Mouse (Mus musculus): ENCODE results near the gene Elovl7. TPM values are rescaled to one million over a fixed set of nuclear protein-coding genes. Genes with fewer than 3 reads are reported as not detected.

Gene Elovl7
- polyA plus RNA-seq, 1 experiment from 2014 or later = 111 TPM

GRCm38 (mm10) chr13:108229634-108230330 lies 15.6 kb downstream of the Elovl7 start:
- CTCF ChIA-PET = interaction anchor here (0.7 to 1.2 kb wide), 2 partner anchors 14 to 53 kb away, joined by 3 read pairs; no protein-coding TSS in a partner anchor
- H3K27me3 ChIP-seq = no peaks in the 10 kb centered on the region
- no peak for TF ChIP-seq CTCF (IDR thresholded peaks at IDR 0.05)
- DNase-seq (ENCODE audit: low read depth, low spot score) = no peak
- ATAC-seq = peak; percentile 22
- POLR2A ChIA-PET = interaction anchor here (1.1 kb wide), 1 partner anchor 15 kb away, joined by 6 read pairs; no protein-coding TSS in a partner anchor
- in situ Hi-C loops (cut with MboI; ENCODE audit: low pct_unique_long_range_greater_than_20kb) = no loop called here

- CTCF ChIA-PET = interaction anchor here (1.0 to 1.5 kb wide), 2 partner anchors 25 to 76 kb away, joined by 3 to 5 read pairs; partner anchors contain the start of gene Depdc1b
- in situ Hi-C loops (cut with MboI; ENCODE audit: low pct_unique_long_range_greater_than_20kb) = no loop called here
- ATAC-seq = no peak
- POLR2A ChIA-PET = no interaction called here
- no peaks in the 10 kb centered on the region for H3K27me3 ChIP-seq
- TF ChIP-seq CTCF (IDR thresholded peaks at IDR 0.05) = no peak
- DNase-seq (ENCODE audit: low read depth, low spot score) = no peak
These were observed 25.8 kb downstream of the Elovl7 start for GRCm38 (mm10) chr13:108240012-108240411.

- in situ Hi-C loops (cut with MboI; ENCODE audit: low pct_unique_long_range_greater_than_20kb) = no loop called here
- TF ChIP-seq CTCF (IDR thresholded peaks at IDR 0.05) = no peak
- ChIA-PET POLR2A (no interaction called here), CTCF (interaction anchor here (1.5 kb wide), 2 partner anchors 18 to 26 kb away, joined by 4 to 5 read pairs; no protein-coding TSS in a partner anchor)
- H3K27me3 ChIP-seq = no peaks in the 10 kb centered on the region
- ATAC-seq = no peak
- DNase-seq (ENCODE audit: low read depth, low spot score) = no peak
These were observed 27.5 kb downstream of the Elovl7 start for GRCm38 (mm10) chr13:108241715-108242114.

- no peak for TF ChIP-seq CTCF (IDR thresholded peaks at IDR 0.05)
- H3K27me3 ChIP-seq = no peaks in the 10 kb centered on the region
- ATAC-seq = peak; percentile 96
These were observed 31.0 kb downstream of the Elovl7 start for GRCm38 (mm10) chr13:108245086-108245697.

GRCm38 (mm10) chr13:108251106-108251505 lies 36.9 kb downstream of the Elovl7 start:
- DNase-seq (ENCODE audit: low read depth, low spot score) (no peak), ATAC-seq (no peak)
- ChIA-PET CTCF (interaction anchor here (0.6 kb wide), 1 partner anchor 10 kb away, joined by 3 read pairs; no protein-coding TSS in a partner anchor), POLR2A (no interaction called here)
- in situ Hi-C loops (cut with MboI; ENCODE audit: low pct_unique_long_range_greater_than_20kb) = no loop called here
- no peak for TF ChIP-seq CTCF (IDR thresholded peaks at IDR 0.05)
- no peaks in the 10 kb centered on the region for H3K27me3 ChIP-seq

More at GRCm38 (mm10) chr13:108245086-108245697, 31.0 kb downstream of the Elovl7 start:
- in situ Hi-C loops (cut with MboI; ENCODE audit: low pct_unique_long_range_greater_than_20kb) = no loop called here
- ChIA-PET POLR2A (no interaction called here), CTCF (interaction anchor here (0.9 to 1.6 kb wide), 3 partner anchors 16 to 30 kb away, joined by 3 to 5 read pairs (median 4); no protein-coding TSS in a partner anchor)
- DNase-seq (ENCODE audit: low read depth, low spot score) = peak; percentile 64

GRCm38 (mm10) chr13:108253977-108254376 lies 39.8 kb downstream of the Elovl7 start:
- POLR2A ChIA-PET = no interaction called here
- CTCF ChIA-PET = no interaction called here
- no peak for TF ChIP-seq CTCF (IDR thresholded peaks at IDR 0.05)
- no peaks in the 10 kb centered on the region for H3K27me3 ChIP-seq
- peak; percentile 47 for ATAC-seq
- in situ Hi-C loops (cut with MboI; ENCODE audit: low pct_unique_long_range_greater_than_20kb) = no loop called here
- DNase-seq (ENCODE audit: low read depth, low spot score) = no peak

- H3K27me3 ChIP-seq = no peaks in the 10 kb centered on the region
- no peak for TF ChIP-seq CTCF (IDR thresholded peaks at IDR 0.05)
- in situ Hi-C loops (cut with MboI; ENCODE audit: low pct_unique_long_range_greater_than_20kb) = loop anchor here (10.0 kb wide), 1 partner anchor 48 kb away; the partner anchor contains the start of gene Elovl7
- POLR2A ChIA-PET = interaction anchor here (1.6 kb wide), 1 partner anchor 60 kb away, joined by 5 read pairs; no protein-coding TSS in a partner anchor
- DNase-seq (ENCODE audit: low read depth, low spot score) = peak; percentile 62
- CTCF ChIA-PET = interaction anchor here (1.5 to 1.9 kb wide), 2 partner anchors 48 to 53 kb away, joined by 4 read pairs; partner anchors contain the start of gene Depdc1b
- peak; percentile 70 for ATAC-seq
These were observed 48.8 kb downstream of the Elovl7 start for GRCm38 (mm10) chr13:108263042-108263441.

GRCm38 (mm10) chr13:108265394-108265793 lies 51.2 kb downstream of the Elovl7 start:
- ATAC-seq = peak; percentile 75
- in situ Hi-C loops (cut with MboI; ENCODE audit: low pct_unique_long_range_greater_than_20kb) = loop anchor here (10.0 kb wide), 1 partner anchor 51 kb away; the partner anchor contains the start of gene Elovl7
- H3K27me3 ChIP-seq = no peaks in the 10 kb centered on the region
- ChIA-PET CTCF (interaction anchor here (1.3 to 1.5 kb wide), 2 partner anchors 21 to 50 kb away, joined by 3 to 5 read pairs; partner anchors contain the start of gene Depdc1b), POLR2A (no interaction called here)
- TF ChIP-seq CTCF (IDR thresholded peaks at IDR 0.05) = no peak
- peak; percentile 71 for DNase-seq (ENCODE audit: low read depth, low spot score)

GRCm38 (mm10) chr13:108267841-108268634 lies 53.8 kb downstream of the Elovl7 start:
- no peaks in the 10 kb centered on the region for H3K27me3 ChIP-seq
- no peak for DNase-seq (ENCODE audit: low read depth, low spot score)
- ChIA-PET CTCF (no interaction called here), POLR2A (no interaction called here)
- no peak for ATAC-seq
- in situ Hi-C loops (cut with MboI; ENCODE audit: low pct_unique_long_range_greater_than_20kb) = loop anchor here (10.0 kb wide), 1 partner anchor 53 kb away; the partner anchor contains the start of gene Elovl7
- no peak for TF ChIP-seq CTCF (IDR thresholded peaks at IDR 0.05)
